Mouse (Mus musculus): ENCODE data around the gene Mark4. TPM values are rescaled to one million over a fixed set of nuclear protein-coding genes. Genes with fewer than 3 reads are reported as not detected.

Mark4 gene
- polyA plus RNA-seq, 1 experiment = 9.8 TPM

Other genes starting within 250 kb of the Mark4 start
- 3.8 and 4.7 TPM in 2 replicates for gene Gpr4, start 246.3 kb downstream of the Mark4 start, polyA plus RNA-seq (2012; ENCODE audit: insufficient read depth, insufficient read length, missing spikeins)
- gene Opa3, start 230.5 kb downstream of the Mark4 start, polyA plus RNA-seq (2012; ENCODE audit: insufficient read depth, insufficient read length, missing spikeins) = 28.9 and 29.2 TPM in 2 replicates
- 13.4 and 19.2 TPM in 2 replicates for gene Vasp, start 187.0 kb downstream of the Mark4 start, polyA plus RNA-seq (2012; ENCODE audit: insufficient read depth, insufficient read length, missing spikeins)
- gene Ppm1n, start 178.8 kb downstream of the Mark4 start, polyA plus RNA-seq (2012; ENCODE audit: insufficient read depth, insufficient read length, missing spikeins) = not detected in 2 replicates
- gene Rtn2, start 176.2 kb downstream of the Mark4 start, polyA plus RNA-seq (2012; ENCODE audit: insufficient read depth, insufficient read length, missing spikeins) = 14.9 and 16.6 TPM in 2 replicates
- gene Fosb, start 148.8 kb downstream of the Mark4 start, polyA plus RNA-seq (2012; ENCODE audit: insufficient read depth, insufficient read length, missing spikeins) = 2.7 and 48.0 TPM in 2 replicates
- gene Ercc1, start 114.0 kb downstream of the Mark4 start, polyA plus RNA-seq (2012; ENCODE audit: insufficient read depth, insufficient read length, missing spikeins) = 32.6 and 38.4 TPM in 2 replicates
- 3.3 and 5.5 TPM in 2 replicates for gene Cd3eap, start 99.3 kb downstream of the Mark4 start, polyA plus RNA-seq (2012; ENCODE audit: insufficient read depth, insufficient read length, missing spikeins)
- gene Ppp1r13l, start 99.1 kb downstream of the Mark4 start, polyA plus RNA-seq (2012; ENCODE audit: insufficient read depth, insufficient read length, missing spikeins) = 1.7 and 4.1 TPM in 2 replicates
- 4.4 and 6.4 TPM in 2 replicates for gene Ercc2, start 76.8 kb downstream of the Mark4 start, polyA plus RNA-seq (2012; ENCODE audit: insufficient read depth, insufficient read length, missing spikeins)
- gene Klc3, start 54.7 kb downstream of the Mark4 start, polyA plus RNA-seq (2012; ENCODE audit: insufficient read depth, insufficient read length, missing spikeins) = not detected in 2 replicates
- gene Ckm, start 54.0 kb downstream of the Mark4 start, polyA plus RNA-seq (2012; ENCODE audit: insufficient read depth, insufficient read length, missing spikeins) = 328 and 404 TPM in 2 replicates
- gene Exoc3l2, start 4.5 kb upstream of the Mark4 start, polyA plus RNA-seq (2012; ENCODE audit: insufficient read depth, insufficient read length, missing spikeins) = 0.79 and 1.0 TPM in 2 replicates
- 3.4 and 4.0 TPM in 2 replicates for gene Bloc1s3, start 49.5 kb upstream of the Mark4 start, polyA plus RNA-seq (2012; ENCODE audit: insufficient read depth, insufficient read length, missing spikeins)
- gene Trappc6a, start 49.6 kb upstream of the Mark4 start, polyA plus RNA-seq (2012; ENCODE audit: insufficient read depth, insufficient read length, missing spikeins) = 39.3 and 49.9 TPM in 2 replicates
- gene Nkpd1, start 59.0 kb upstream of the Mark4 start, polyA plus RNA-seq (2012; ENCODE audit: insufficient read depth, insufficient read length, missing spikeins) = not detected in 2 replicates
- gene Ppp1r37, start 104.3 kb upstream of the Mark4 start, polyA plus RNA-seq (2012; ENCODE audit: insufficient read depth, insufficient read length, missing spikeins) = 35.9 and 48.9 TPM in 2 replicates
- 0.67 and 0.75 TPM in 2 replicates for gene Zfp296, start 118.5 kb upstream of the Mark4 start, polyA plus RNA-seq (2012; ENCODE audit: insufficient read depth, insufficient read length, missing spikeins)
- gene Gemin7, start 118.8 kb upstream of the Mark4 start, polyA plus RNA-seq (2012; ENCODE audit: insufficient read depth, insufficient read length, missing spikeins) = 44.2 and 47.4 TPM in 2 replicates
- 9.6 and 17.9 TPM in 2 replicates for gene Clasrp, start 145.7 kb upstream of the Mark4 start, polyA plus RNA-seq (2012; ENCODE audit: insufficient read depth, insufficient read length, missing spikeins)
- 7.1 and 10.5 TPM in 2 replicates for gene Relb, start 170.6 kb upstream of the Mark4 start, polyA plus RNA-seq (2012; ENCODE audit: insufficient read depth, insufficient read length, missing spikeins)
- 72.2 and 77.2 TPM in 2 replicates for gene Clptm1, start 206.2 kb upstream of the Mark4 start, polyA plus RNA-seq (2012; ENCODE audit: insufficient read depth, insufficient read length, missing spikeins)
- gene Apoc2, start 219.1 kb upstream of the Mark4 start, polyA plus RNA-seq (2012; ENCODE audit: insufficient read depth, insufficient read length, missing spikeins) = 1.7 TPM in 1 of 2 replicates, not detected in the other
- gene Gm44805, start 222.6 kb upstream of the Mark4 start, polyA plus RNA-seq (2012; ENCODE audit: insufficient read depth, insufficient read length, missing spikeins) = not detected in 2 replicates
- gene Apoc4, start 222.7 kb upstream of the Mark4 start, polyA plus RNA-seq (2012; ENCODE audit: insufficient read depth, insufficient read length, missing spikeins) = not detected in 2 replicates
- gene Apoc1, start 233.8 kb upstream of the Mark4 start, polyA plus RNA-seq (2012; ENCODE audit: insufficient read depth, insufficient read length, missing spikeins) = 1,406 and 1,867 TPM in 2 replicates
- 777 and 1,675 TPM in 2 replicates for gene Apoe, start 240.4 kb upstream of the Mark4 start, polyA plus RNA-seq (2012; ENCODE audit: insufficient read depth, insufficient read length, missing spikeins)

Data from brown adipose tissue, adult 24 weeks (tissue).